Mouse (Mus musculus): ENCODE measurements around the gene Sez6l.

Sez6l gene

DNA sequence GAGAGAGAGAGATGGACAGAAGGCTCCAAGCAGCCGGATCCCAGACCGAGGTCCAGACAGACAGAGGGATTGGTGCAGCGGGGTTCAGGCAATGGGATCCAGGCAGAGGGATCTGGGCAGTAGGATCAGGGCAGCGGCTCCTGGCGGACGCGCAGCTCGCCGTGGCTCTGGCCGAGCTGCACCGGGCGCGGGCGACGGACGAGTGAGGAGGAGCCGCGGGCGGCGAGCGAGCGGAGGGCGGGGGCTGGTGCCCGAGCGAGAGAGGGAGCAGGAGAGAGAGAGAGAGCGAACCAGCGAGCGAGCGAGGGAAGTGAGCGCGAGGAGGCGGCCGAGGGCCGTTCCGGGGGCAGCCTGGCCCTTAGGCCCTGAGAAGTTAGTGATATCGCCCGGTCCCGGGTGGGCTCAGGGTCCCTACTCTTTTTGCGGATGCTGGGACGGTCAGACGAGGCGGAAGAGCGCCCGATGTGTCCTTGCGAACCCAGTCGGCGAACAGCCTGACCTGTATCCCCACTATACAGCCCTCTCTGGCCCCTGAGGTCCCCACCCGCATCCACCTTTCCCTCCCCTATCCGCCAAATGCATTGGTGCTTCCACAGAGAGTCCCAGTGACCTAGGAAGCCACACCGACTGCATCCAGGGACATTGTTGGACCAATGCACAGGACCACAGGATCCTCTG lies at the start of gene Sez6l:
Sez6l (minus strand) TSS at position 193 of the 678 bp plus-strand sequence.
- WGBS: 1% methylated on average over 50 of the region's 50 CpGs

DNA sequence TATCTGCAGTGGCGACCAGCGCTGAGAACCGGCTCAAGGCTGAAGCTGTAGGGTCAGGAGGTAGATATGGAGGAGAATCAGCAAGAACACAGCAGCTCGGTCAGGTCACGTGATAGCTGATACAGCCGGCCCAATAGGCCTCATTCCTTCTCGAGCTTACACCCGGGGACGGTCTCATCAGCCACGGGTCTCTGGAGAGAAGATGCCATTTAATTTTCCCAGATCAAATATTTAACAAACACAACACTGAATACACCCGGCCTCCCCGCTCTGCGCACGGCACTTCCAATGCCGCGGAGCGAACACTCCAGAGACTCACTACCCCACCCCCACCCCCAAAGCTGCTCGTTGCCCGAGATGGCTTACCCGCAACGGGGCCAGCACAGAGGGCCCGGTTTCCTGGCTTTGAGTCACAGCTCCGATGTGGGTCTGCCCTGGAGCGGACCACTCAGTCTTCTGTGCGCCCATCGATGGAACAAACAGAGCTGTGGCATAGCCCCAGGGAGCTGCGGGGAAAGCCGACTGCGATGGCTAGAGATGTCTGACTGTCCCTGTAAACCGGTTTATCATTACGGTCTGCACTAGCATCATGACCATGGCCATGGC lies 48.7 kb upstream of the Sez6l start:
- 67% methylated on average over 31 of the region's 31 CpGs for WGBS

DNA sequence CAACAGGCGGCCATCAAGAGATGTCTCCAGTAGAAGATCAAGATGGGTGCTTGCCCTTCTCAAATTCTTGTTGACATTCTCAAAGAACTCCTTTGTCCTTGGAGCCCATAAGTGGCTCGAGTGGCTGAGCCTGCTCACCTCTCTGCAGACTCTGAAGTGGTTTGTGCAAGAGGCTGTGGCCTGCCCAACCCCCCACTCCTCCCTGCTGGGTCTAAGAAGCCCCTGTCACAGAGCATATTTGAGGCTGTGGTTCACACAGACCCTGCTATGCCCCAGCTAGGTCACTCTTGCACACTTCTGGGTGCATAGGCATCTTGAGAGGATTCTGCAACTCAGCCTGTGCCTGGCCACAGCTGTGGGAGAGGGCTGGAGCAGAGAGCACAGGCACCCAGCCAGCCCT lies 46.0 kb upstream of the Sez6l start:
- 68% methylated on average over 2 of the region's 2 CpGs for WGBS

DNA sequence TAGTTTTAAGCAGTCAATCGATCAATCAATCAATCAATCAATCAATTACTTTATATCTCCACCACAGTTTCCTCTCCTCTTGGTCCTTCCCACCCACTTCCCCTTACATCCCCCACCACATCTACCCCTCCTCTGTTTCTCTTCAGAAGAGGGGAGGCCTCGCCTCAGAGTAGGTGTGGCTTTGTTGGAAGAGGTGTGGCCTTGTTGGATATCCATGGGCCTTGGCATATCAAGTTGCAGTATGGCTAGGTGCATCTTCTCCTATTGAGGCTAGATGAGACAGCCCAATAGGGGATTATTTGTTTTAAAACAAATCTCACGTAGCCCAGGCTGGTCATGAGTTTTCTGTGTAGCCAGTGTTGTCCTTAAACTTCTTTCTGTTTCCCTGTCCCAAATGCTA lies 43.3 kb upstream of the Sez6l start:
- WGBS: 88% methylated on average over 3 of the region's 3 CpGs

DNA sequence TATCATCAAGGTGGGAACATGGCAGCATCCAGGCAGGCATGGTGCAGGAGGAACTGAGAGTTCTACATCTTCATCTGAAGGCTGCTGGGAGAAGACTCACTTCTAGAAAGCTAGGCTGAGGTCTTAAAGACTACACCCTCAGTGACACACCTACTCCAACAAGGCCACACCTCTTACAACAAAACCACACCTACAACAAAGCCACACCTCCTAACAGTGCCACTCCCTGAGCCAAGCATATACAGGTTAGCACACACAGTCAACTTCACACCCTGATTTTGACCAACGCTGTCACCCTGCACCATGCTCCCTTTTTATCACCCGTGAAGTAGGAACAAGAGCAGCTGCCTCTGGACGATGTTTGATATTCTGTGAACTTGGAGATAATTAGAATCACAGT lies 42.4 kb upstream of the Sez6l start:
- WGBS: 87% methylated on average over 3 of the region's 3 CpGs

DNA sequence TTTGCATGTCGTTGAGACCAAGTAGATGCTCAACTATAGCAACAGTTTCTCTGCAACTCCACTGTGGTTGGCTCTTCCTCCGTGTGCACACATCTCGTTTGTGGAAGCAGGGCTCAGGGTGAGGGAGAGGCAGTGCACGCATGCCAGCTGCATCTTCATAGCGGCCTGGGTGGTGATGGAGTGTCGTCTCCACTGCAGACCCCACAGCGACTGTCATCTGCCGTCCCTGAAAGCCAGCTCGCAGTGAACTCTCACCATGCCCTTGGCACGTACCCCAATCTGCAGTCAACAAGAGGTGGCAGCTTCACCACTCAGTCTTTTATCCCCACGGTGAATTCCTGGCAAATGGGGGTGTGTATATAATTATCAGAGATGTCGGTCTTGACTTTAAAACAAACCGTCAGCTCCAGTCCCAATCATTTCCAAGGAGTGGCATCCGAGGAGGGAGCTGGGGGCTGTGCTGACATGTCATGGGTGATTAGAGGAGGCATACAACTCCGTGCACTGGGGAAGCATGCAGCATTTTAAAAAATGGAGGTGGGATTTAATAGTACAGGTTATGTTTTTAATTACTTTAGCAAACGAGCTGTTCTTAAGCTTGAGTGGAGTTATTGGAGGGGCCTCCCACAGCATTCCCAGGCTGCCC lies 40.7 kb upstream of the Sez6l start:
- WGBS: 70% methylated on average over 16 of the region's 16 CpGs

DNA sequence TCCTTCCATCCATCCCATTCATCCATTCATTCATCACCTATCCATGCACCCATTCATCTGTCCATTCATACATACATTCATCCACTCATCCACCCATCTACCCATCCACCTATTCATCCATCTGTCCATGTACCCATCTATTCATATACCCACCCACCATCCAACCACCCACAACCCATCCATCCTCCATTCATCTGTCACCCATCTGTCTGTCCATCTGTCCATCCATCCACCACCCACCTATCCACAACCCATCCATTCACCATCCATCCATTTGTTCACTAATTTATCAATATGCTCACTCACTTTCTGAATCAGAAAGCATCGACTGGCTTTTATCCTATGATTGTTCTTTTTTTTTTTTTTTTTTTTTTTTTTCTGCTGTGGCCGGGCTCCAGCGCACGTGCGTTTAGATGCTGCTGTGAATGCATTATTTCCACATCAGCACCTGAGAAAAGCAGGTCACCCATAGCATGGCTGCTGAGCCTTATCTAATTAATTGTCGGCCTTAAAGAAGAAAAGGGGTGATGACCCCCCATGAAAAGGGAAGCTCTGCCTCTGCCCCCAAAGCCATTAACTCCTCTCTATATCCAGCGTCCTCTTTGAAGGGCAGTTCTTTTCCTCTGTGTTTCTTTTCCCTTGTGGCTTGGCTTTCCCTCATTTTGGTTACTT lies 39.1 kb upstream of the Sez6l start:
- WGBS: 62% methylated on average over 7 of the region's 7 CpGs

DNA sequence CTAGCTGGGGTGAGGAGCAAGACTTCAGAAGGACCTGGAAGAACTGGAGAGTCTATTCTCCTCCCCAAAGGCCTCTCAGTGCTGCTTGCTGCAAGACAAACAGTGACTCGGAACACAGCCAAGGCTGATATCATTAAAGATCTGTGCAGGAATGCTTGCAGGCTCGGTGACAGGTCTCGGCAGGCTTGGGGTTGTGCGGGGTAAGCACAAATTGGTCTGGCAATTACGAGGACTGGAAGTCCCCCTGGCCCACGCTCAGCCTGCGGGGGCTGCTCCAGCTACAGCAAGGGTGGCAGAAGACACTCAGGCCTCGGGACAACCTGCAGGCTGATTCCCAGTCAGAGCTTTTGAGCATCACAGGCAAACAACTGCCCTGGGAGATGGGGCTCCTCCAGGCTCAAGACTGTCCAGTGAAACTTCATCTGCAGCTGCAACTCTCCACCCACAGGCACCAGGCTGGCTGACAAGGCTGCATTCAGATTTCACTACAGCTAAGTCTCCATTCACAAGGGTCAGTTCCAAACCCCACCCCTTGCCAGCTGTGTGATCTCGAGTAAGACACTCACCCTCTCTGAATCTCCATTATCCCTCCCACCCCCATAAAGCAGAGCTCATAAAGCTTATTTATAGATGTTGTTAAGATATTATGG lies 31.0 kb upstream of the Sez6l start:
- 55% methylated on average over 9 of the region's 9 CpGs for WGBS

DNA sequence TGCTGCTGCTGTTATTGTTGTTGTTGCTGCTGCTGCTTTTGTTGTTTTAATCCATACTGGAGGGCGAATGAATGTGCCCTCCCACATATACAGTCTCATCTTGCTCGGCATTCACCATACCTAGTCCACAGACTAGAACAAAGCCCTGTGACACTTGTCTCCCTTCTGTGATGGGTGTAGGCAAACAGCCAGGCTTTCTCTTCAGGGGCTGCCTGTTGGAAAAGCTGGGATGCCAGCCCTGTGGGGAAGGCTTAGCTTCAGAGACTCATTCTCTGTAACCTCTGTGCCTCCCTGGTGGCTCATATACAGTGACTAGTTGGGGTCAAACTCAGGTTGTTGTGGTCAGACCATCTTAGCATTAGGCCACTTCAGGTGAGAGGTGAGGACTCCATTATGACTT lies 30.1 kb upstream of the Sez6l start:
- 72% methylated on average over 2 of the region's 2 CpGs for WGBS

DNA sequence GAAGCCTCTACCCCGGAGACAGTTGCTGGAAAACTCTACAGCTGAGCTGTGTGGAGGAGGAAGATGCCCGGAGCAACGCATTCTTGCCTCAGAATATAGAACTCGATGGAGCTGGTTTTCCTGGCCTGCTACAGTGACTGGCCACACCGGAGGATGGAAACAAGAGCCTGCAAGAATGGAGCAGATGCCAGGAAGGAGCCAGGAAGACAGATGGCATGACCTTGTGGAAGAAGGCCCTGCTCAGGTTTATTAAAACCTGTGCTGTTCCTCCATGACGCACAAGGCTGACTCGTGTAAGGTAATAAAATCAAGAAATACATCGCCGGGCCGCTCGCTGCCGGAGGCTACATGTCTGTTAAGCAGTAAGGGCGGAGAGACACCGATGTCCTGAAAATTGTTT lies 28.4 kb upstream of the Sez6l start:
- WGBS: 78% methylated on average over 14 of the region's 14 CpGs

DNA sequence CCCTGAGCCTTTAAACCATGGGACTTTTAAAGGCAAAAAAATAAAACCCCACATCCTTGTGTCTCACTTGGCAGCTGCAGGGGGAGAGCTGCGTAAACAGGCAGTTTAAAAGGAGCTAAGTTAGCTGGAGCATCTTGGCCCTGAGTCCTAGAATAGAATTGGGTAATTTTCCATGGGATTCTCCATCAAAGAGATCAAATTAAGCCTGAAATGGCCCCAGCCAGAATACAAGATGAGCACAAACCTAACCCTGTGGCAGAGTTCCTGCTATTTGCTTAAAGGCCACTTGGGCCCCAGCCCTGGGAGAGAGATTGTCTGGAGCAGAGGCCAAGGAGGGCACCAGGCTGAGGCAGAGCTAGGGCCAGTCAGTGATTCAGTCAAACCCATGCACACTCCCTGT lies 27.3 kb upstream of the Sez6l start:
- WGBS: 29% methylated on average over 1 of the region's 1 CpGs

DNA sequence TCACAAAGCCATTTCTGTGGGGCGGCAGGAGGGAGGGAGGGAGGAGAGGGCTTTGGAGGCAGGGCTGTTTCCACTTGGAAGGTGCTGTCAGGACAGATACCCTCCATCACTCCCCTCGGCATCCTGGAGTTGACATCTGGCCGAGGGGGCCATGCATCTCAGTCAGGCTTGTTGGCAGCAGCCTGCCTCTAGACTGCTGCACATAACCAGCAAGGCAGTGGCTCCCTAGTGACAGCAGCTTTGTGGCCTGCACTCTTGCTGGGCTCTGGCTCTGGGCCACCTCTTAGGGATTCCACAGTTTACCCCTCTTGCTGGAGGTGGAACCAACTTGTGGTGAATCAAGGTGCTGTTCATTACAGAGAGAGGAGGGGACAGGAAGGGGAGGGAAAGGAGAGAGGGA lies 26.6 kb upstream of the Sez6l start:
- WGBS: 31% methylated on average over 3 of the region's 3 CpGs

DNA sequence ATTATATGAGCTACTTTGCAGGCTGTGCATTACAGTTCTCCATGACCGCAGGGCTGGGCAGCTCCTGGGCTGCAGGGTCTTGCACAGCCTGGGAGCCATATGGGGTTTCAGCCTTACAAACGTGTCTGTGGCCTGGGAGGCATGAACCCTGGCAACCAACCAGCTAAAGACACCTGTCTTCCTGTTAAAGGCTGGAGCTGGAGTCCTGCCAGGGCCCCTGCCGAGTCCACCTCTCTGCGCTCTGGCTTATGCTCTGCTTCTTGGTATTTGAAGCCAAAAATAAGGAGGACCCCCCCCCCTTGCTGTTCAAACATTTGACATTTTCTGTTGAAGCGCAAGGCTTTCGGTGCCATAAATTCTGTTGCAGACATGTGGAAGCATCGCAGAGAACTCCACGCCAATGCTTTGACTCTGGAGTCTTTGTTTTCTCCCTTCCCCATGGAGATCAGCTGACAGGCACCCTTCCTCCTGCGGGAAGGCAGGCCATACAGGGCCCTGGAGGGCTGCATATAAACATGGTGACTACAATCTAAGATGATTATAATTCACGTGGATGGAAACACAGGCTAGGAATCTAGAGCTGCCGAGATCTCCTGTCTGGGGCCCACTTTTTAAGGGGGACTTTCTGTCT lies 23.4 kb upstream of the Sez6l start:
- WGBS: 42% methylated on average over 11 of the region's 11 CpGs

DNA sequence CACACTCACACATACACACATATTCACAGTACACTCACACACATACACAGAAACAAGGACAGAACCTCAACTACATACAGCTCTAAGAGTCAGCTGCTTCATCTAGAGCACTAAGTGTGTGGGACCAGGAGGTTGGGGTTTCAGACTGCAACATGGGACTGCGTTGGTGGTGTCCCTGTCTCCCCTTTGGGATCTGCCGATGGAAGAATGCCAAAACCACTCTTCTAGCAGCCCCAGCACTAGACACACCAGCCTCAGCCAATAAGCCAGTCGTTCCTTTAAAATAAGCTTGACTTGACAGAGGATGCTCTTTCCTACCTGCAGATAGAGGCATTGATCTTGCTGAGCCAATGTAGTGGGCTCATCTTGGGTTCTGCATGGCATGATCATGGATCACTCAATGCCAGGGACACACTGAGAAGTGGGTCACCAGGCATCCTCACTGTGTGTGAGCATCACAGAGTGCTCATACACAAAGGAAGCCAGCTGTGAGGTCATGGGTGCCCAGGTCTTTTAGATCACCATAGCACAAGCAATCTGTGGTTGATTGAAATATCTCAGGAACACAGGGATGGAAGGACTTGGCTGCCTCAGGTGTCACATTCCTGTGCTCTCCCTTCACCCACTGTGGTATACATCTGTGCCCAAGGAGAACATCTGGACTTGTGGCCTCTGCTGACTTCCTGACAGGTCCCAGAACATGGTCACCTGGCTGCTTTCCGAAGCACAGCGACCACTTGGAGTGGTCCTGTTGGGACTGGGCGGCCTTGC lies 22.7 kb upstream of the Sez6l start:
- WGBS: 78% methylated on average over 6 of the region's 6 CpGs

DNA sequence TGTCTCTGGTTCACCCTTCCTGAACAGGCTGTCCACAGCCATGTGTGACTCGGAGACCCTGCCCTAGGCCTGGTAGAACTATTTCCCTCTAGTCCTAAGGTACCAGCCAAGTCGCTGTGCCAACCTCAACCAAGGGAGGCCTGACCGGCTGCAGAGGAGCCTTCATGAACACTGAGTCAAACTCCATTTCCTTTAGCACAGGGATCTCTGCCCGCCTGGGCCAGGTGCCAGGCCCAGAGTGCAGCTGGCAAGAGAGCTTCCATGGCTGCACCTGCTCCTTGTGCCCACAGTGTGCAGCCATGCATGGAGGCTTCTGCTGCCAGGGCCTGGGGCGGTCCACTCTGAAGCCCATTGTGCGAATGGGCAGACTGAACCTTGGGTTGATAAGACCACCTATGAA lies 20.9 kb upstream of the Sez6l start:
- WGBS: 55% methylated on average over 6 of the region's 6 CpGs

DNA sequence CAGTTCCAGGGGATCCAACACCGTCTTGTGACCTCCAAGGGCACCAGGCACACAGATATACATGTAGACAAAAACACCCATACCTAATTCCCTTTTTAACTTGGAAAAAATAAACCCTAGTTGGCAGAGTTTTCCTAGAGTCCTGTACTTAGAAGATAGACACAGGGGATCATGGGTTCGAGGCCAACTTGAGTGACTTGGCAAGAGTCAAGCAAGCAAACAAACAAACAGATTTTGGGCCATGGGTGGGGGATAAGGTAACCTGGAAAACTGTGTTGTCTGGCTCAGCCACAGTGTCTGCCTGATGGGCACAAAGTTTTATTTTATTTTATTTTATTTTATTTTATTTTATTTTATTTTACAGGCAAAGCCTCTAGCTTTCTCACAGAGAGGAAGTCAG lies 20.3 kb upstream of the Sez6l start:
- WGBS: 84% methylated on average over 2 of the region's 2 CpGs

DNA sequence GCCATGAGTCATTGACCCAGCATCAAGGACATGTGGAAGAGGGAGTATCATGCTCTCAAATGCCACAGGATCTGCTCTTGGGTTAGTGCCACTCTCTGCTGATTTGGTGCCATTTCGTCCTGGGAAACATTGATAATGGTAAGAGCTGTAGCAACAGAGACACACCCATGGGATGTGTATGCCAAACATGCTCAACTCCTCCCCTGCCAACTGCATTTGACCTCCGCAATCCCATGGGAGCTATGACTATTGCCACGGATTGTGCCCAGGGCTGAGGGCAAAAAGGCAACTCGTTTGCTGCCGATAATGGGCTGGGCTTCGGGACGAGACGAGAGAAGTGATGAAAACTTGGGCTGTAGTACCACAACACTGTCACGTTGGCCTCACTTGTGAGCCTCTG lies 19.7 kb upstream of the Sez6l start:
- WGBS: 85% methylated on average over 9 of the region's 9 CpGs

DNA sequence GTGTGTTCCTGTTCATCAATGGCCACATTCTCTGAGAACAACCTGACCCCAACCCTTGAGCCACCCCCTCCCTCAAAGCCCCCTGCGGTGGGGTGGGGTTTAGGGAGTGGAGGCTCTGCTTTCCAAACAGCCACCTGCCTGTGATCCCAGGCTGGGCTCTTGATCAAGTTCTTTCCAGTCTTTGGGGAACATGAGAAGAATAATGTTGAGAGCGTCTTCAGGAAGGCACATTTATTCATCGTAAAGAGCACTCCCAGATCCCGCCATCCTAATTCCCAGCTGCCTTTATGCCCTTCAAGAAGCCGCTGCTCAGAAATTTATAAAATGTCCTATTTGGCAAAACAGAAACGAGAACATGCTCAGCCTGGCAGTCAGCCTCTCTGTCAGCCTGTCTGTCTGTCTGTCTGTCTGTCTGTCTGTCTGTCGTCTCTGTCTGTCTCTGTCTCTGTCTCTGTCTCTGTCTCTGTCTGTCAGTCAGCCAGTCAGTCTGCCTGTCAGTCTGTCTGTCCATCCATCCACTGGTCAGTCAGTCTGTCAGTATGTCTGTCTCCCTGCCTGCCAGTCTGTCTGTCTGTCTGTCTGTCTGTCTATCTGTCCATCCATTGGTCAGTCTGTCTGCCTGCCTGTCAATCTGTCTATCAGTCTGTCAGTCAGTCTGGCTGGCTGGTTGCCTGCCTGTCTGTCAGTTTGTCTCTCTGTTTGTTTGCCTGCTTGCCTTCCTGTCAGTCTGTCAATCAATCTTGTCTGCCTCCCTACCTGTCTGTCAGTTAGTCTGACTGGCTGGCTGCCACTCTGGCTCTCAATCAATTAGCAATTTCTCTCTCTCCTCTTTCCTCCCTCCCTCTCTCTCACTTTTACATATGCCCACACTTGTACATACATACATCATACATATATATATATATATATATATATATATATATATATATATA lies 19.0 kb upstream of the Sez6l start:
- 53% methylated on average over 7 of the region's 7 CpGs for WGBS

DNA sequence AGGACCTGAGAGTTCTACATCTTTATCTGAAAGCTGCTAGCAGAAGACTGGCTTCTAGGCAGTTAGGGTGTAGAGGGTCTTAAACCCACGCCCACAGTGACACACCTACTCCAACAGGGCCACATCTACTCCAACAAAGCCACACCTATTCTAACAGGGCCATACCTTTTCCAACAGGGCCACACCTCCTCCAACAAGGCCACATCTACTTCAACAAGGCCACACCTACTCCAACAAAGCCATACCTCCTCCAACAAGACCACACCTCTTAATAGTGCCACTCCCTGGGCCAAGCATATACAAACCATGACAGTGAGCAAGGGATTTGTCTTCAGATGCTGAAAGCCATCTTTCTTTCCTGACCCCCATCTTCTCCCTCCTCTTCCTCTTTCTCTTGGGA lies 14.7 kb upstream of the Sez6l start:
- WGBS: 86% methylated on average over 1 of the region's 1 CpGs

DNA sequence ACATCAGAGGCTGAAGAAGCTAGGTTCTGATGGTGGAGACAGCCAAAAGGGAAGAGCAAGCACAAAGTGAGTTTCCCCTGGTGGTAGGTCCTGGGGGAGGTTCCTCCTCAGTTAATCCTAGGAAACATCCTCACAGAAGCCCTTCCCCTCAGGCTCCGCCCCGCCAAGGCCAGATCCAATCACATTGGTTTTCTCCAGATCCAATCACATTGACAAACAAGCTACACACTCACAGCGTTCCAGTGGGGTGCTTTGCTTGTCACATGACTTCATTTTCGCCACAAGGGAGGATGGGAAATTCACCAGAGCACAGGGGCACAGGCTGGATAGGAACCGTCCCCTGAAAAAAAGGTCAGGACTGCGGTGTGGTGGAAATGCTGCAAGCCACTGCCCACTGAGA lies 9.1 kb upstream of the Sez6l start:
- WGBS: 71% methylated on average over 6 of the region's 6 CpGs
